Mouse (Mus musculus) midbrain, embryonic 16.5 days (tissue): ENCODE data around the gene Kansl1l. TPM values are rescaled to one million over a fixed set of nuclear protein-coding genes. Genes with fewer than 3 reads are reported as not detected.
"Not testable (repeated sequence)": the region's sequence is repeated elsewhere in the genome, so short reads cannot be mapped to it uniquely, and the experiment has no call there.

Source experiments
- ATAC-seq: fragments of 200-750 bp; cut with Nextera tagmentation; 2 replicates; pipeline ENCODE4 v1.8.0; 2017; ENCODE audit warnings: moderate TSS enrichment
- H3K27ac ChIP-seq: fragments of 300-500 bp; sonication (generic); 2 replicates; pipeline ENCODE4 v1.5.1; 2014; ENCODE audit warnings: mild to moderate bottlenecking, low read length, mixed read lengths
- H3K27me3 ChIP-seq: fragments of 300-500 bp; sonication (generic); 2 replicates; pipeline ENCODE4 v1.6.1; 2014; ENCODE audit warnings: low read depth, low read length, mixed read lengths; ENCODE audit not compliant: control insufficient read depth, insufficient read depth
- H3K36me3 ChIP-seq: fragments of 300-500 bp; sonication (generic); 2 replicates; pipeline ENCODE4 v1.6.1; 2014; ENCODE audit warnings: mild to moderate bottlenecking, low read length, moderate library complexity, mixed read lengths; ENCODE audit not compliant: control insufficient read depth, insufficient read depth
- H3K4me1 ChIP-seq: fragments of 300-500 bp; sonication (generic); 2 replicates; pipeline ENCODE4 v1.6.1; 2014; ENCODE audit warnings: mild to moderate bottlenecking, low read length, mixed read lengths; ENCODE audit not compliant: control insufficient read depth, insufficient read depth
- H3K4me2 ChIP-seq: fragments of 300-500 bp; sonication (generic); 2 replicates; pipeline ENCODE4 v1.6.1; 2014; ENCODE audit warnings: mild to moderate bottlenecking, low read length, mixed read lengths
- H3K4me3 ChIP-seq: fragments of 300-500 bp; sonication (generic); 2 replicates; pipeline ENCODE4 v1.5.1; 2014; ENCODE audit warnings: low read depth, mild to moderate bottlenecking, low read length, moderate library complexity, mixed read lengths
- H3K9ac ChIP-seq: fragments of 300-500 bp; sonication (generic); 2 replicates; pipeline ENCODE4 v1.6.1; 2014; ENCODE audit warnings: low read depth, low read length, mixed read lengths
- H3K9me3 ChIP-seq: fragments of 300-500 bp; sonication (generic); replicated peaks from 2 replicates; pipeline ENCODE4 v1.6.1; 2014; ENCODE audit warnings: mild to moderate bottlenecking, low read length, mixed read lengths; ENCODE audit not compliant: control insufficient read depth, poor library complexity, severe bottlenecking
- WGBS: fragments of 180-500 bp; shearing (Covaris S2); extraction: QIAGEN DNeasy Blood & Tissue Kit; methylation state at CpG from one replicate; pipeline ENCODE4 v1.1.7; 2014; 5-methylcytosine and 5-hydroxymethylcytosine counted together
- polyA plus RNA-seq: library from polyadenylated mRNA; unstranded; fragments of >200 nt; fragmentation: Nextera tagmentation; extraction: Ambion mirVana; gene quantifications from 2 replicates; pipeline ENCODE4 v1.2.1, GENCODE M21; 2015

The Kansl1l gene
- polyA plus RNA-seq, 1 experiment from 2014 or later = 9.4 TPM

GRCm38 (mm10) chr1:66712859-66713258 is 104.5 kb downstream of the Kansl1l start:
- Histone ChIP-seq H3K36me3 (peaks cover 10% of the 10 kb centered on the region), H3K4me1 (no peaks in the 10 kb centered on the region), H3K4me3 (no peak overlapping the region), H3K4me2 (no peak overlapping the region), H3K27ac (no peak overlapping the region), H3K9ac (no peak overlapping the region), H3K27me3 (no peaks in the 10 kb centered on the region), H3K9me3 (no peaks in the 10 kb centered on the region)
- no peak for ATAC-seq
- WGBS = 98% methylated on average over 3 of the region's 3 CpGs

- Histone ChIP-seq H3K27me3 (no peaks in the 10 kb centered on the region), H3K9ac (no peak overlapping the region), H3K9me3 (no peaks in the 10 kb centered on the region), H3K4me1 (peaks cover 19% of the 10 kb centered on the region), H3K27ac (no peak overlapping the region), H3K4me2 (no peak overlapping the region), H3K4me3 (no peak overlapping the region), H3K36me3 (peaks cover 9% of the 10 kb centered on the region)
- WGBS = 63% methylated on average over 6 of the region's 6 CpGs
- ATAC-seq = no peak
Observed at GRCm38 (mm10) chr1:66704523-66704922, 112.8 kb downstream of the Kansl1l start.

- H3K4me3 ChIP-seq = no peak overlapping the region
- no peak overlapping the region for H3K4me2 ChIP-seq
- no peak for ATAC-seq
- H3K9me3 ChIP-seq = no peaks in the 10 kb centered on the region
- no peak overlapping the region for H3K27ac ChIP-seq
- H3K9ac ChIP-seq = no peak overlapping the region
- H3K27me3 ChIP-seq = no peaks in the 10 kb centered on the region
- 91% methylated on average over 4 of the region's 4 CpGs for WGBS
- H3K36me3 ChIP-seq = peaks cover 6% of the 10 kb centered on the region; the same call in 1 of the 2 replicates
- H3K4me1 ChIP-seq = peaks cover 19% of the 10 kb centered on the region
Observed at GRCm38 (mm10) chr1:66702623-66703345, 114.6 kb downstream of the Kansl1l start.

- WGBS = 41% methylated on average over 2 of the region's 2 CpGs
- H3K27ac ChIP-seq = no peak overlapping the region
Observed at GRCm38 (mm10) chr1:66701576-66701940, 115.8 kb downstream of the Kansl1l start.

GRCm38 (mm10) chr1:66700693-66701575 is 116.4 kb downstream of the Kansl1l start, which contains the start of gene Rpe:
TSS of gene Rpe (plus strand) at chr1:66700831.
- Histone ChIP-seq H3K27me3 (no peaks in the 10 kb centered on the region), H3K4me2 (peak within 1 kb of the TSS; percentile 71), H3K4me3 (peak within 1 kb of the TSS; percentile 73), H3K27ac (peak within 1 kb of the TSS; percentile 80), H3K9me3 (no peaks in the 10 kb centered on the region), H3K36me3 (no peaks in the 10 kb centered on the region), H3K9ac (peak within 1 kb of the TSS; percentile 84), H3K4me1 (peaks cover 19% of the 10 kb centered on the region)
- ATAC-seq = peak; percentile 100
- WGBS = under 1% methylated on average over 73 of the region's 73 CpGs

More at GRCm38 (mm10) chr1:66701576-66701940, 115.8 kb downstream of the Kansl1l start:
- H3K36me3 ChIP-seq = peaks cover under 1% of the 10 kb centered on the region; the same call in 1 of the 2 replicates
- H3K9me3 ChIP-seq = no peaks in the 10 kb centered on the region
- peak overlapping the region; percentile 84 for H3K9ac ChIP-seq
- H3K4me3 ChIP-seq = peak overlapping the region; percentile 73
- peaks cover 19% of the 10 kb centered on the region for H3K4me1 ChIP-seq
- peak overlapping the region; percentile 71 for H3K4me2 ChIP-seq
- no peak for ATAC-seq
- H3K27me3 ChIP-seq = no peaks in the 10 kb centered on the region

GRCm38 (mm10) chr1:66700149-66700692 is 117.1 kb downstream of the Kansl1l start:
- Histone ChIP-seq H3K9me3 (no peaks in the 10 kb centered on the region), H3K27me3 (no peaks in the 10 kb centered on the region), H3K4me1 (peaks cover 19% of the 10 kb centered on the region), H3K4me2 (peak overlapping the region; percentile 71), H3K9ac (no peak overlapping the region; the same call in 1 of the 2 replicates), H3K4me3 (peak overlapping the region; percentile 73), H3K27ac (no peak overlapping the region), H3K36me3 (no peaks in the 10 kb centered on the region)
- ATAC-seq = peak; percentile 70
- WGBS = 43% methylated on average over 5 of the region's 5 CpGs

GRCm38 (mm10) chr1:66699630-66700029 is 117.7 kb downstream of the Kansl1l start:
- not testable (repeated sequence) for ATAC-seq, H3K4me2 ChIP-seq, H3K9me3 ChIP-seq, H3K36me3 ChIP-seq, H3K27ac ChIP-seq, H3K9ac ChIP-seq, H3K4me3 ChIP-seq, H3K27me3 ChIP-seq
- H3K4me1 ChIP-seq = peaks cover 16% of the 10 kb centered on the region
- WGBS = 89% methylated on average over 10 of the region's 10 CpGs

- no peak for ATAC-seq
- H3K4me2 ChIP-seq = no peak overlapping the region
- 66% methylated on average over 7 of the region's 7 CpGs for WGBS
- H3K4me3 ChIP-seq = no peak overlapping the region
- no peak overlapping the region for H3K9ac ChIP-seq
- H3K36me3 ChIP-seq = peaks cover 2% of the 10 kb centered on the region; the same call in 1 of the 2 replicates
- H3K27ac ChIP-seq = no peak overlapping the region
- H3K9me3 ChIP-seq = no peaks in the 10 kb centered on the region
- H3K27me3 ChIP-seq = no peaks in the 10 kb centered on the region
- H3K4me1 ChIP-seq = no peaks in the 10 kb centered on the region
Observed at GRCm38 (mm10) chr1:66695296-66695695, 122.1 kb downstream of the Kansl1l start.
